Mouse (Mus musculus) midbrain, postnatal 0 days (tissue): Measurements from ENCODE around the gene Pml. TPM values are rescaled to one million over a fixed set of nuclear protein-coding genes. Genes with fewer than 3 reads are reported as not detected.

Experiments used
- ATAC-seq: fragments of 200-750 bp; cut with Nextera tagmentation; 2 replicates; pipeline ENCODE4 v1.8.0; 2017; ENCODE audit warnings: moderate number of reproducible peaks, mild to moderate bottlenecking, moderate TSS enrichment, moderate library complexity; ENCODE audit not compliant: low FRiP score
- DNase-seq: peaks from one replicate; pipeline ENCODE4 v3.0.0-alpha.2; 2015; ENCODE audit warnings: low spot score
- H3K27ac ChIP-seq: fragments of 300-500 bp; sonication (generic); 2 replicates; pipeline ENCODE4 v1.5.1; 2014; ENCODE audit warnings: low read depth, mild to moderate bottlenecking, low read length, mixed read lengths
- H3K27me3 ChIP-seq: fragments of 300-500 bp; sonication (generic); 2 replicates; pipeline ENCODE4 v1.6.1; 2014; ENCODE audit warnings: low read length, control low read depth, mixed read lengths; ENCODE audit not compliant: insufficient read depth
- H3K36me3 ChIP-seq: fragments of 300-500 bp; sonication (generic); 2 replicates; pipeline ENCODE4 v1.6.1; 2014; ENCODE audit warnings: low read length, control low read depth, mixed read lengths; ENCODE audit not compliant: insufficient read depth
- H3K4me1 ChIP-seq: fragments of 300-500 bp; sonication (generic); 2 replicates; pipeline ENCODE4 v1.6.1; 2014; ENCODE audit warnings: mild to moderate bottlenecking, control low read depth, antibody characterized with exemption, low read length, mixed read lengths; ENCODE audit not compliant: insufficient read depth
- H3K4me2 ChIP-seq: fragments of 300-500 bp; sonication (generic); 2 replicates; pipeline ENCODE4 v1.6.1; 2014; ENCODE audit warnings: low read depth, mild to moderate bottlenecking, low read length, mixed read lengths; ENCODE audit not compliant: poor library complexity, severe bottlenecking
- H3K4me3 ChIP-seq: fragments of 300-500 bp; sonication (generic); 2 replicates; pipeline ENCODE4 v1.5.1; 2014; ENCODE audit warnings: low read depth, mild to moderate bottlenecking, low read length, moderate library complexity
- H3K9ac ChIP-seq: fragments of 300-500 bp; sonication (generic); replicated peaks from 2 replicates; pipeline ENCODE4 v1.6.1; 2014; ENCODE audit warnings: mild to moderate bottlenecking, low read length, moderate library complexity, mixed read lengths; ENCODE audit not compliant: poor library complexity, severe bottlenecking
- H3K9me3 ChIP-seq: fragments of 300-500 bp; sonication (generic); 2 replicates; pipeline ENCODE4 v1.6.1; 2016; ENCODE audit warnings: low read length, control low read depth
- CTCF ChIP-seq: IDR thresholded peaks from 2 replicates; pipeline ENCODE4 v1.5.1; 2016; ENCODE audit warnings: antibody characterized with exemption, mild to moderate bottlenecking
- WGBS: fragments of 180-500 bp; shearing (Covaris S2); extraction: QIAGEN DNeasy Blood & Tissue Kit; methylation state at CpG from one replicate; pipeline ENCODE4 v1.1.7; 2014; 5-methylcytosine and 5-hydroxymethylcytosine counted together
- polyA plus RNA-seq: library from polyadenylated mRNA; unstranded; fragments of >200 nt; fragmentation: Nextera tagmentation; extraction: Ambion mirVana; gene quantifications from 2 replicates; pipeline ENCODE4 v1.2.1, GENCODE M21; 2015
- total RNA-seq: library from RNA; depleted of rRNA; stranded (reverse); fragments of >200 nt; gene quantifications from 2 replicates; pipeline ENCODE4 v1.2.3, GENCODE M21; 2014

Pml gene
- total and polyA plus RNA-seq, 2 experiments from 2014 or later: 3.2 to 9.0 TPM

GRCm38 (mm10) chr9:58214519-58215180, 34.9 kb downstream of the Pml start:
- H3K36me3 ChIP-seq: no peaks in the 10 kb centered on the region
- 56% methylated on average over 8 of the region's 8 CpGs for WGBS
- no peaks in the 10 kb centered on the region for H3K27me3 ChIP-seq
- ATAC-seq (no peak), DNase-seq (no peak)
- no peaks in the 10 kb centered on the region for H3K9me3 ChIP-seq
- H3K27ac ChIP-seq: no peak overlapping the region
- H3K9ac ChIP-seq: no peak overlapping the region
- H3K4me3 ChIP-seq: no peak overlapping the region
- no peak overlapping the region for H3K4me2 ChIP-seq
- no peaks in the 10 kb centered on the region for H3K4me1 ChIP-seq
- no peak for TF ChIP-seq CTCF

DNA sequence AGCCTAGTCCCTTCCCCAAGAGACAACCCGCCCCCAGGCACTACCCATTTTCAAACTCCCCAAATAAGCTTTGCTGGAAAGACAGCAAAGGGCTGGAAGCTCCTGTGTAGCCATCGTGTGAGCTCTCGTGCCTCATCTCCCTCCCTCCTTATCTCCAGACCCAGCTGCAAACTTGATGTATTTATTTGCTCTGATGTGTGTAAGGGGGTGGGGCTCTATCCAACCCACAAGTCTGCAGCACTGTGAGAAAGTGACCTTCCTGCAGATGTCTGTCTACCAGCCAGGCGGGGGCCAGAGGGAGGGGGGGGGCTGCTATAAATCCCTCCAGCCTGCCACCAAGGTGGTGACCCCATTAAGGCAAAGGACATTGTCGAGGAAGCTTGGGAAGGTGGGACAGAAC, 35.7 kb downstream of the Pml start:
- 20% methylated on average over 5 of the region's 5 CpGs for WGBS
- Histone ChIP-seq H3K36me3 (no peaks in the 10 kb centered on the region), H3K9me3 (no peaks in the 10 kb centered on the region), H3K9ac (no peak overlapping the region), H3K27ac (no peak overlapping the region), H3K27me3 (no peaks in the 10 kb centered on the region), H3K4me3 (no peak overlapping the region), H3K4me2 (no peak overlapping the region), H3K4me1 (no peaks in the 10 kb centered on the region)
- DNase-seq (no peak), ATAC-seq (no peak)
- no peak for TF ChIP-seq CTCF

DNA sequence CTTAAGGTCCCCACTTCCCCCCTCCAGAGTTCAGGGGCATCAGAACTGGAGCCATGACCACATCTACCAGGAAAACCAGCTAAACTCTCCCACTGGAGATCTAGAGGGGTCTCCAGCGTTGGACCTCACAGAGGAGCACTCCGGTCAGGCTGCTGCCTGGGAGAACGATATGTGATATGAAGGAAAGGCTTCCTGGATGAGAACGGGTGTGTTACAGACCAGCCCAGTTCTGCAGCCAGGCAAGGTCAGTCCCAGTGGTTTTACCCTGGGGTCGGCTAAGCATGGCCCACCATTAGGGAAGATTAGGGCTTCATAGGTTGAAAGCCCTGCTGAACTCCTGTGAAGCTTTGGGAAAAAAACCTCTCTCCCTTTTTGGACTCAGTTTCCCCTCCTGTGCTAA, 36.2 kb downstream of the Pml start:
- Histone ChIP-seq H3K4me1 (no peaks in the 10 kb centered on the region), H3K36me3 (no peaks in the 10 kb centered on the region), H3K9me3 (no peaks in the 10 kb centered on the region), H3K9ac (no peak overlapping the region), H3K4me3 (no peak overlapping the region), H3K27ac (no peak overlapping the region), H3K27me3 (no peaks in the 10 kb centered on the region), H3K4me2 (no peak overlapping the region)
- ATAC-seq: no peak
- DNase-seq: no peak
- WGBS: 76% methylated on average over 5 of the region's 5 CpGs
- TF ChIP-seq CTCF: no peak

- WGBS: 84% methylated on average over 2 of the region's 2 CpGs
- no peak for DNase-seq
These were observed 39.3 kb downstream of the Pml start for GRCm38 (mm10) chr9:58210304-58210627.

DNA sequence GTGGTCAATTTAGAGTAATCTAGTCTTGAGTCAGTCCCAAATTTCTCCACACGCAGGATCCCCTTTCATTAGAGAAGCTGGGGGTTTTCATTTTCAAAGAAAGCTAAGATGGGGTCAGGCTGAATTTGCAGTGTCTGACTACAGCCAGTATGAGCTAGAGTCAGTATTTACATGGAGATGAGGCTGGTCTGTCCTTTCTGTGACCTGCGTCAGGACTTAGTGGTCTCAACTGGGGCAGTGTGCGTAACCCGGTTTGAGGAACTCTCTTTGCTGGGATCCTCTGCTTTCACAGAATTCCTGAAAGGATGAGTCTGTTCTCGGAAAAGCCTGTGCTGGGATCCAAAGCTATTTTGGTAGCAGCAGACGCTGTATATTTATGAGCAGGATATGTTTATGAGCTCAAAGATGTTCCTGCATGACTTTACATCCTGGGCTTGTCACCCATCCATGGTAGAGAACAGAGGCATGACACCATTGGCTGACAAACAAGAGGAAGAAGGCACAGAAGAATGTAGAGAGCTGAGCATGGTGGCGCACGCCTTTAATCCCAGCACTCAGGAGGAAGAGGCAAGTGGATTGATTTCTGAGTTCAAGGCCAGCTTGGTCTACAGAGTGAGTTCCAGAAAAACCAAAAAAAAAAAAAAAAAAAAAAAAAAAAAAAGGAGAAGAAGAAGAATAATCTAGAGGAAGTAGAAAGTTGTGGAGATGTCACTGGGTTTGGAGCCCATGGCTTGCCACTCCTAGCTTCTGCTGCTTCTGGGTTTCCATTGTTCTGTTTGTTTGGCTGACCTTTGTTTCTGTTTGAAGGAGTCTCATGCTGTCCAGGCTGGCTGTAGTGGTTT, 39.9 kb downstream of the Pml start:
- H3K27ac ChIP-seq: no peak overlapping the region
- no peak for ATAC-seq
- H3K36me3 ChIP-seq: no peaks in the 10 kb centered on the region
- no peak overlapping the region for H3K4me2 ChIP-seq
- H3K9me3 ChIP-seq: no peaks in the 10 kb centered on the region
- no peak overlapping the region for H3K9ac ChIP-seq
- TF ChIP-seq CTCF: no peak
- WGBS: 81% methylated on average over 8 of the region's 8 CpGs
- no peaks in the 10 kb centered on the region for H3K4me1 ChIP-seq
- H3K4me3 ChIP-seq: no peak overlapping the region
- no peak for DNase-seq
- H3K27me3 ChIP-seq: no peaks in the 10 kb centered on the region

More at GRCm38 (mm10) chr9:58210304-58210627, 39.3 kb downstream of the Pml start:
- Histone ChIP-seq H3K27ac (no peak overlapping the region), H3K4me3 (no peak overlapping the region), H3K36me3 (no peaks in the 10 kb centered on the region), H3K9me3 (no peaks in the 10 kb centered on the region), H3K4me2 (no peak overlapping the region), H3K4me1 (no peaks in the 10 kb centered on the region), H3K27me3 (no peaks in the 10 kb centered on the region), H3K9ac (no peak overlapping the region)
- no peak for ATAC-seq
- TF ChIP-seq CTCF: no peak

DNA sequence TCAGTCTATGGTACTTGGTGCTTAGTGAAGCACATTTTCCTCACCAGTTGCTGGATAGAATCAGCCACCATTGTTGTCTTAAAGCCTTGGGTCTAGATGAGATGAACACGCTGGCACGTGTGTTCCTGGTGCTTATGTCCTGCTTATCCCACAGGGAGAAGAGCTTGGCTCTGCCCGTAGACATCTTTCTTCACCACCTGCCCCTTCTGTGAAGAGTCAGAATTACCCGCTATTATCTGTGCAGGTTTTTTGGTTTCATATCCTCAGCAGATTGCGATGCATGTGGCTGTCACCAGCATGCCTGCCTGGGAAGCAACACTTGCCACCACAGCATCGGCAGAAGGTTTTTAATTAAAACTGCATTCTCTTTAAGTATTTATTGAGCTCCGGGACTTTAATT, 43.6 kb downstream of the Pml start:
- no peak overlapping the region for H3K27ac ChIP-seq
- no peak overlapping the region for H3K9ac ChIP-seq

More for the DNA sequence above, 43.6 kb downstream of the Pml start:
- Histone ChIP-seq H3K4me3 (no peak overlapping the region), H3K27me3 (peaks cover 20% of the 10 kb centered on the region), H3K4me2 (no peak overlapping the region), H3K36me3 (no peaks in the 10 kb centered on the region), H3K4me1 (0 out of 2 replicates have a peak, but pooled peaks cover 2% of the 10 kb centered on the region), H3K9me3 (no peaks in the 10 kb centered on the region)
- no peak for ATAC-seq
- no peak for DNase-seq
- 66% methylated on average over 7 of the region's 7 CpGs for WGBS
- TF ChIP-seq CTCF: no peak
